Mouse (Mus musculus): ENCODE results near the gene Sorbs1. TPM values are rescaled to one million over a fixed set of nuclear protein-coding genes. Genes with fewer than 3 reads are reported as not detected.

The Sorbs1 gene
- total RNA-seq, 2 experiments from 2014 or later = 124 to 140 TPM

GRCm38 (mm10) chr19:40256376-40257050 is 257.1 kb downstream of the Sorbs1 start:
- intact Hi-C loops (cut with DNase I) = no loop called here
- DNase-seq (ENCODE audit: low spot score in 2 of 2) = no peak

GRCm38 (mm10) chr19:40255561-40255960 is 258.0 kb downstream of the Sorbs1 start:
- intact Hi-C loops (cut with DNase I) = no loop called here
- DNase-seq (ENCODE audit: low spot score in 2 of 2) = no peak

- intact Hi-C loops (cut with DNase I) = no loop called here
- no peak for DNase-seq (ENCODE audit: low spot score in 2 of 2)
Observed at GRCm38 (mm10) chr19:40254741-40255140, 258.8 kb downstream of the Sorbs1 start.

DNA sequence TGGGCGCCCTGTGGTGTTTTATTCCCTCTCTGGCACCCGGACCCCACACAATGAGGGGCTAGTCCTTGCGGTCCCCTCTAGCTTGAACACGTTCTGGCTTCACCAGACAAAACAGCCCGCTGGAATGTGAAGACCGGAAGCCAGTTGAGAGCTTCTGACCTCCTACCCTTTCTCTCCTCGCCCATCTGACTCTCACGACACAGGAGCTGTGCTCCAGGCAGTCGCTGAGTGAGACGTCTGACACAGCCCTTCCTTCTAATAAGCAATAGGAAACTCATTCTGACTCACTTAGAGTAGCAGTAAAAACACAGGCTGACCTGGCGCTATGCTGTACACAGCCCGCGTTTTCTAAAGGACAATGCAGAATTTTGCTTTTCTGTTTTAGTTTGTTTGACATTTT is 259.8 kb downstream of the Sorbs1 start:
- intact Hi-C loops (cut with DNase I) = no loop called here

GRCm38 (mm10) chr19:40251115-40251514 is 262.5 kb downstream of the Sorbs1 start:
- DNase-seq (ENCODE audit: low spot score in 2 of 2) = no peak
- intact Hi-C loops (cut with DNase I) = no loop called here

More for the DNA sequence above, 259.8 kb downstream of the Sorbs1 start:
- no peak for DNase-seq (ENCODE audit: low spot score in 2 of 2)

DNA sequence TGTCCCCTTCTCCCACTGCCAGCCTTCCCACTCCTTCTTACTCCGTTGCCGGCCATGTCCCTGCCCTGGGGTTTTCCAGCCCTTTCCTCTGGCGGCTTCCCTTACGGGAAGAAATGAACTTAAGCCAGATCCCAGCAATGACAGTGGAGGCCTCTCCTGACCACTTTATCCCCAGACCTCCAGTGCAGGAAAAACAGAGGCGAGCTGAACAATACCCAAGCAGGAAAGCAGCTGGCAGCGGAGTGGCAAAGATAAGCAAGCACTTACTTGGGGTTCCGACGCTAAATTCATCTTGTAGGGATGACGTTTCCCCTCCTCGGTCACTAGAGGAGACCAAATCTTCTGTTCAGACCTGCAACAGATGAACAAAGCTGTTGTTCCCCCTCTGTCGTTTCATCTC is 264.2 kb downstream of the Sorbs1 start:
- intact Hi-C loops (cut with DNase I) = no loop called here
- no peak for DNase-seq (ENCODE audit: low spot score in 2 of 2)

DNA sequence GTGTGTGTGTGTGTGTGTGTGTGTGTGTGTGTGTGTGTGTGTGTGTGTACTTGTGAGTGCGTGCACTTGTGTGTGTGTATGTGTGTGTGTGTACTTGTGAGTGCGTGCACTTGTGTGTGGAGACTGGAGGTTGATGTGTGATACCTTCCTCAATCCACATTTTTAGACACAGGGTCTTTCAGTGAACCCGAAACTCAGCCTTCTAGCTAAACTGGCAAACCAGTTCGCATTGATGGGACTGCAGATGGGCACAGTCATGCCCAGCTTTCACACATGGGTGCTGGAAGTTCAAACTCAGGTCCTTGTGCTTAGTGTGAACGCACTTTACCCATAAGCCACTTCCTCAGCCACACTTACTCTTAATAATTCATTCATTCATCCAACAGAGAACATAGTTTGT is 265.1 kb downstream of the Sorbs1 start:
- intact Hi-C loops (cut with DNase I) = no loop called here
- no peak for DNase-seq (ENCODE audit: low spot score in 2 of 2)

DNA sequence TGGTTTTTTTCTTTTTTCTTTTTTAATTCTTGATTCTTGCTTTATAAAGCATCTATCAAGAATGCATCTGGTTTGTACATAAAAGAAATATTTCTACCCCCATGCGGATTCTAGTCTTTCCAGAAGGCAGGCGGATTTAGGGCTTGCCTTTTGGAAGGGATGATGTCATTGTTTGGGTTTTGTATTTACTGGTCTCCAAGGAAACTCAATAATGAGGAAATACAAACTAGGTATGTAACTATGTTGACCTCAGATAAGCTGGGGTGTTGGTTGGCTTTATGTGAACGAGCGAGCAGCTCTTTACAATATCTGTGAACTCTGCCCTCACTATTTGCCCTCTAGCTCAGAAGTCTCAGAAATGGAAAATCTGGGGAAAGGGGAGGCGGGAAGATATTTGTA is 266.3 kb downstream of the Sorbs1 start:
- DNase-seq (ENCODE audit: low spot score in 2 of 2) = no peak
- intact Hi-C loops (cut with DNase I) = no loop called here

DNA sequence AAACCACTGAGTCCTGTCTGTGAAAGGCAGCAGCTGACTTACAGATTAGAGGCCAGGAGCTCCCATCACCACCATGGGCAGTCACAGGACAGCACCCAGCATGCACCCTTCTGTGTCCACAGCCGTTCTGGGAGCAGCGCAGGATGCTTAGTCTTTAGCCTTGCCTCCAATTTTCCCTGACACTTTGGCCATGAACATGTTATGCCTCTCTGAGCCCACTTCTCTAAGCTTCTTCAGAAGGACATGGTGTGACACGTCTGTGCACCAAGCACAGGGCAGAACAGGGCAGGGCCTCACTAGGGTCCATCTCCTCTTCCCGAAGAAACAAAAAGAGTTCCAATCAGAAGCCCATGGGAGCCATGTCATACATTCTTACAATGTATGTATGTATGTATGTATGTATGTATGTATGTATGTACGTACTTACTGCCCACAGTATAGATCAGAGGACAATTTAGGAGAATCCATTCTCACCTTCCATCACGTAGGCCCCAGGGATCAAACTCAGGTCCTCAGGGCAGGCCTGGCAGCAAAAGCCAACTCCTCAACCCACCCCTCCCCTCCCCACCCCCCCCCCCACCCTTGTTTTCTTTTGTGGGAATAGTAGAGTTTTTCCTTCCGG is 266.8 kb downstream of the Sorbs1 start:
- intact Hi-C loops (cut with DNase I) = no loop called here
- DNase-seq (ENCODE audit: low spot score in 2 of 2) = no peak

Other genes with a start within 250 kb of the Sorbs1 start
- gene Pdlim1, start 241.9 kb downstream of the Sorbs1 start, total RNA-seq (2021) = 10 to 100 TPM; 15.0 to 15.8 TPM
- 10 to 100 TPM; 23.1 to 30.4 TPM for gene Aldh18a1, start 74.7 kb upstream of the Sorbs1 start, total RNA-seq (2021)
- 10 to 100 TPM; 22.4 to 24.5 TPM for gene Tctn3, start 98.5 kb upstream of the Sorbs1 start, total RNA-seq (2021)
- gene Entpd1, start 98.6 kb upstream of the Sorbs1 start, total RNA-seq (2021) = 10 to 100 TPM; 18.9 to 22.6 TPM
- gene Cc2d2b, start 235.0 kb upstream of the Sorbs1 start, total RNA-seq (2021) = under 1 TPM; 0.30 to 0.99 TPM